Mouse (Mus musculus): ENCODE measurements around the gene Ablim2.

Gene Ablim2

GRCm38 (mm10) chr5:35920076-35920475 lies 162.4 kb downstream of the Ablim2 start:
- no peak for DNase-seq

GRCm38 (mm10) chr5:35920557-35920956 lies 162.9 kb downstream of the Ablim2 start:
- DNase-seq = no peak

DNA sequence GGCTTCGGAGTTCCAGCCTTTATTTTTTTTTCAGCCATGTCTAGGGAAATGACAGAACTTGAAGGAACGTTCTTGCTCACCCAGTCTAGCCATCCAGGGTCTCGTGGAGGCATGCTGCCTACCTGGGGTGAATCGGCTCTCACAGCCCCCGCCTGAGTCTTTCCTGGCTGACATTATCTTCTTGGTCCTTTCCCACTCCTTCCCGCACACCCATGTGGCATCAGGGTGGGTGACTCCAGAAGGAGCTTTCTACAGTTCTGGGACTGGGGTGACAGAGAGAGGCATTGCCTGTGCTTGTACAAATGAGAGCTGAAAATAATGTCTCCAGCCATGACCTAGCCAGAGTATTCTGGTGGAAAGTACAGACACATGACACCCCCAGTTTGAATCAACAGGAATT lies 163.5 kb downstream of the Ablim2 start:
- DNase-seq = no peak

- DNase-seq = peak; percentile 42
These were observed 164.0 kb downstream of the Ablim2 start for GRCm38 (mm10) chr5:35921595-35922254.

- no peak for DNase-seq
These were observed 165.8 kb downstream of the Ablim2 start for GRCm38 (mm10) chr5:35923448-35923847.

DNA sequence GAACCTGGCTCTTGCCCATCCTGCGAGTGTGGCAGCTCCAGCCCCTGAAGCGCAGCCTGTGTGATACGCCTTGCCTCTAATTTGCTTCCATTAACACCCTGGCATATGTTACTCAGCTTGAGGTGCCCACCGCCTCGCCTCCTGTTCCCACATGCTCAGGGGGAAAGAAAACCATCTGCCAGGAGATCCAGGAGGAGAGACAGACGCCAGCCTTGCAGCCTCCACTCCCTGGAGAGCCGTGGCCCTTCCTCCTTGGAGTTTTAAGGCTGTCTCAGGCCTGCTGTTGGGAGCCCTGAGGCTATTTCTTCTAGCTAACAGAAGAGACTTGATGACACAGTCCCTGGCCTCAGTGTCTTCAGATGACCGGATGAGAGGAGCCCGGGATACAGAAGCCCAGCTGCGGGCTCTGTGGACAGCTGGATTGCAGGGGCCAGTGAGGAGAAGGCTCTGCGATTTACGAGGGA lies 167.5 kb downstream of the Ablim2 start:
- DNase-seq = peak; percentile 29

DNA sequence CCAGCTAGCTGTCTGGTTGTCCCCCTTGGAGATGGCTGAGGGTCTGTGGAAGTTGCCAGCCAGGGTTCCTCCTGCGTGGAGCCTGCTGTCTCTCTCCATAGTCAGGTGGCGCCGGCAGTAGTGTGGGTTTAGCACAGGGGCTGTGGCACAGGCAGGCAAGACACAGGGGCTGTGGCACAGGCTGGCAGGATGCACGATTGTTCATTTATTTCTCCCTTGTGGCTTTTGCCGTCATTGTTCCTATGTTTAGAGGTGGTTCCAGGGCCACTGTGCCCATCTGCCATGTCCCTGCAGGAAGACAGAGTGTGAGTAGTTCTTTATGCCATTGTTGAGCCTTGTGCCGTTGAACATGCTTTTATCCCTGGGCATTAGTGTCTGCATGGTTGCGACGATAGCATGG lies 168.8 kb downstream of the Ablim2 start:
- DNase-seq = no peak

- DNase-seq = no peak
These were observed 173.6 kb downstream of the Ablim2 start for GRCm38 (mm10) chr5:35931296-35931695.

- no peak for DNase-seq
These were observed 175.4 kb downstream of the Ablim2 start for GRCm38 (mm10) chr5:35933059-35933458.
